Mouse (Mus musculus) lung, postnatal 4 days (tissue): ENCODE measurements at regions not wholly inside any gene's neighbourhood (a gene's known extent, or its start where the extent isn't known, plus 50 kb on each side); places are given as distances from the start of the nearest gene placed in this dataset.

Experiments used
- DNase-seq, 2 experiments: peaks; one replicate each; pipeline ENCODE4 v3.0.0; 2021

GRCm38 (mm10) chr9:56547291-56547977 is 129.0 kb downstream of the Hmg20a start:
- DNase-seq: no peak

GRCm38 (mm10) chr9:56549774-56550173 is 131.4 kb downstream of the Hmg20a start:
- no peak for DNase-seq

GRCm38 (mm10) chr9:56550178-56550577 is 131.8 kb downstream of the Hmg20a start:
- no peak for DNase-seq

- DNase-seq: no peak
Observed at GRCm38 (mm10) chr9:56551376-56552186, 133.2 kb downstream of the Hmg20a start.

- DNase-seq: no peak
Observed at GRCm38 (mm10) chr9:56552187-56552686, 133.8 kb downstream of the Hmg20a start.

- peak; percentile 86 to 88 for DNase-seq
Observed at GRCm38 (mm10) chr9:56552766-56553165, 134.4 kb downstream of the Hmg20a start.

- DNase-seq: no peak
Observed at GRCm38 (mm10) chr9:56553626-56554025, 135.2 kb downstream of the Hmg20a start.

- DNase-seq: no peak
Observed at GRCm38 (mm10) chr9:56554096-56554495, 135.7 kb downstream of the Hmg20a start.

- DNase-seq: no peak
Observed at GRCm38 (mm10) chr9:56559618-56560144, 141.3 kb downstream of the Hmg20a start.

- no peak for DNase-seq
Observed at GRCm38 (mm10) chr9:56562440-56562839, 144.0 kb downstream of the Hmg20a start.

- peak in 1 of 2 experiments; percentile 15 for DNase-seq
Observed at GRCm38 (mm10) chr9:56564048-56564737, 145.8 kb downstream of the Hmg20a start.
